Mouse (Mus musculus) C2C12 (cell line): ENCODE results near the gene Kcnh1. TPM values are rescaled to one million over a fixed set of nuclear protein-coding genes. Genes with fewer than 3 reads are reported as not detected.

Source experiments
- H3K27me3 ChIP-seq: one replicate; pipeline ENCODE4 v1.6.1; 2011; ENCODE audit not compliant: control insufficient read depth, insufficient read depth, insufficient read length
- H3K36me3 ChIP-seq: one replicate; pipeline ENCODE4 v1.6.1; 2011; ENCODE audit not compliant: control insufficient read depth, insufficient read depth
- H3K4me3 ChIP-seq: one replicate; pipeline ENCODE4 v1.5.1; 2011; ENCODE audit warnings: mild to moderate bottlenecking, control low read depth; ENCODE audit not compliant: poor library complexity, insufficient read depth, severe bottlenecking
- H3K79me2 ChIP-seq: one replicate; pipeline ENCODE4 v1.6.1; 2011; ENCODE audit not compliant: control insufficient read depth, insufficient read depth
- H3K79me3 ChIP-seq: one replicate; pipeline ENCODE4 v1.6.1; 2011; ENCODE audit warnings: low read depth, control low read depth
- H3ac ChIP-seq: one replicate; pipeline ENCODE3; 2011; ENCODE audit warnings: low read depth; ENCODE audit not compliant: control insufficient read depth, insufficient read length
- CEBPB ChIP-seq: IDR thresholded peaks from one replicate; pipeline ENCODE4 v1.6.1; 2011; ENCODE audit warnings: low read depth, mild to moderate bottlenecking, control low read depth, moderate library complexity
- CTCF ChIP-seq: IDR thresholded peaks from one replicate; pipeline ENCODE4 v1.5.1; 2011; ENCODE audit not compliant: control insufficient read depth, insufficient read depth, insufficient read length
- FOSL1 ChIP-seq: IDR thresholded peaks from one replicate; pipeline ENCODE4 v1.8.0; 2011; ENCODE audit warnings: mild to moderate bottlenecking, low read length; ENCODE audit not compliant: poor library complexity, insufficient read depth, severe bottlenecking
- MAX ChIP-seq: IDR thresholded peaks from one replicate; pipeline ENCODE4 v1.6.1; 2011; ENCODE audit warnings: mild to moderate bottlenecking, control low read depth
- MYOD1 ChIP-seq: IDR thresholded peaks from one replicate; pipeline ENCODE4 v1.6.1; 2011; ENCODE audit warnings: low read depth; ENCODE audit not compliant: control insufficient read depth, insufficient read length
- MYOG ChIP-seq: IDR thresholded peaks from one replicate; pipeline ENCODE4 v1.6.1; 2011; ENCODE audit not compliant: control insufficient read depth, insufficient read length; ENCODE audit errors: extremely low read depth
- USF1 ChIP-seq: IDR thresholded peaks from one replicate; pipeline ENCODE4 v1.6.1; 2011; ENCODE audit warnings: low read depth, mild to moderate bottlenecking, control low read depth, moderate library complexity
- polyA plus RNA-seq: library from polyadenylated mRNA; unstranded; fragments of >200 nt; fragmentation: generic; extraction: Trizol; gene quantifications from one replicate; pipeline ENCODE4 v1.2.1, GENCODE M21; 2012; ENCODE audit warnings: missing spikeins

The Kcnh1 gene
- polyA plus RNA-seq, 1 experiment, result 0.04 TPM

DNA sequence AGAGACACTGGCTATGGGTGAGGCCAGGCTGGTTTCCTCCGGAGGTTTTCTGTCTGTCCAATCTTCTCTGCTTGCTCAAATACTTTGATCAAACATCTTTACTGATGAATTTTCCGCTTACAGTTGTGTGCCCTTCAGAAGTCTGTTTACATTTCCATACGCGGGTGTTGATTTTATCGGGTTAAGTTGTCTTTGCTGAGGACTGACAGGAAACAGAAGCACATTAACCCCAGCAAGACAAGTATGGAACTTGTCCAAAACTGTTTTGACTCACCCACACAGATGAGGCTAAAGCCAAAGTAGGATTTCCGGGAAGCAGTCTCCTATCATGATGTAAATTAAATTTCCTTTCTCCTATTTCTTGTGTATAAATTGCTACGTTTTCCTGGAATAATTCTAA, 286.1 kb downstream of the Kcnh1 start:
- no peaks in the 10 kb centered on the region for H3K79me3 ChIP-seq
- no peaks in the 10 kb centered on the region for H3K27me3 ChIP-seq
- H3K4me3 ChIP-seq, result no peak overlapping the region
- TF ChIP-seq MYOD1 (no peak), FOSL1 (no peak), MAX (no peak), USF1 (no peak), MYOG (no peak), CTCF (no peak), CEBPB (no peak)
- no peaks in the 10 kb centered on the region for H3K36me3 ChIP-seq
- H3ac ChIP-seq, result no peak overlapping the region
- no peaks in the 10 kb centered on the region for H3K79me2 ChIP-seq

DNA sequence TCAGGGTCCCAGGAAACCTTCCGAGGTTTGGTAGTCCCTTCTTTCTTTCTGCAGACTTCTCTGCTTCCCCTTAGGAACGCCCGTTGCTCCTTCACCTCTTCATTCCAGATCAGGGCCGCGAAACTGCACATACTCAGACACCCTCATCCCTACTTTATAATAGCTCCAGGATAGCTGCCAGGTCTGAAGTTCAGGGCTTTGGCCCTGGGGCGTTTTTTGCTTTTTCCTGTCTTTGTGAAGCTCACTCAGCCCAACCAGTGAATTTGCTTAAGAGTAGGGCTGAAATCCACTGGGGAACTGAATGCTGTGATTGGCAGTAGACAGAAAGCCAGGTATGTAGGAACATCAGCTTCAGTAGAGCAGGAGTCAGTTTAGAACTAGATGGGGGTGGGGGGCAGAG, 287.0 kb downstream of the Kcnh1 start:
- TF ChIP-seq CTCF (no peak), MAX (no peak), MYOD1 (no peak), CEBPB (no peak), USF1 (no peak)
- Histone ChIP-seq H3K4me3 (no peak overlapping the region), H3K27me3 (no peaks in the 10 kb centered on the region), H3K36me3 (no peaks in the 10 kb centered on the region), H3K79me3 (no peaks in the 10 kb centered on the region), H3ac (no peak overlapping the region), H3K79me2 (no peaks in the 10 kb centered on the region)

DNA sequence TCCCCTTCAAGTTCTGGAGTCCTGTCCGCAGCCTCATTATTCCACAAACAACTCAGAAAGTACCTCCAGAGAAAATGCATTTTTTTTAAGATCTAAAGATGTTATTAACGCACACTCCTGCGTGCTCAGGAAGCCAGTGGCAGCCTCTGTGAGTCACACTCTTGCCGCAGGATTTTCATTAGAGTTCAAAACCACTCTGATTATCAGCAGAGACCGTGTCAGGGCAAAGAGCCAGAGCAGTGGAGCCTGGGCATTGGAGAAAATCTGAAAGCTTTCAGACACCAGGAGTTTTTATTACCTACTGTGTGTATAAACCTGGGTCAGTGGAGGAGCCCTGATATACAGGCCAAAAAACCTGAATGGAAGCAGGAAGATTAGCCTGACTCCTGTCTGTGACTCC, 287.6 kb downstream of the Kcnh1 start:
- Histone ChIP-seq H3K36me3 (no peaks in the 10 kb centered on the region), H3K4me3 (no peak overlapping the region), H3ac (no peak overlapping the region), H3K79me3 (no peaks in the 10 kb centered on the region), H3K79me2 (no peaks in the 10 kb centered on the region), H3K27me3 (no peaks in the 10 kb centered on the region)
- TF ChIP-seq USF1 (no peak), MYOG (no peak), MYOD1 (no peak), CTCF (no peak), CEBPB (no peak), FOSL1 (no peak), MAX (no peak)

DNA sequence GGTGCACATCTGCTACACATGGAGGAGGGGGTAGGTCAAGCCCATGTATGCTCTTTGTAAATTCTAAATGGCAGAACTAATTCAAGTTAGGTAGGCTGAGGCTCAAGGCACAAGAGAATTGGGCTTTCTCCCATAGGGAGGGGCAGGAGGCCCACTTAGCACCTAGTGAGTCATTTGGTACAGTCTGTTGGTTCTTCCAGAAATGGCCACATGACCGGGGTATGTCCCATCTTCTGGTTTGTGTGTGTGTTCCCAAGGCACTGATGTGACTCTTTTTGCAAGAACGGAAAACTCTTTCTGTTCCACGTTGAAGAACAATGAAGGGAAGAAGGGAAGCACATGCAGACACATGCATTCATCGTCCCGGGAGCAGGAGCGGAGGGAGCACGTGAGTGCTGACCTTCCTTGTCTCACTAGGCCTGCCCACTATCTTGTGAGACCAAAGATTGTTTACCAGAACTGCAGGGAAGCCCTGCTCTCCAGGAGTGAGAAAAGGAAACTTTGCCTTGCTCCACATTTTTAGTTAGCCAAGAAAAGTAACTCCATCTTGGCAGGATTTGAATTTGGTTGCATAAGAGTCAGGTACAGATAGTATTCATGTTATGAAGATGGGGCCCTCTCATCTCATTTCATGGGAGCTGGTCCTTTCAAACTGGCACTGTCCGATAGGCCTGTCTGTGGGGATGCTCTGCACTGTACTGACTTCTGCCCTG, 289.7 kb downstream of the Kcnh1 start:
- Histone ChIP-seq H3K79me2 (no peaks in the 10 kb centered on the region), H3K27me3 (no peaks in the 10 kb centered on the region), H3K79me3 (no peaks in the 10 kb centered on the region), H3K36me3 (no peaks in the 10 kb centered on the region), H3K4me3 (no peak overlapping the region), H3ac (no peak overlapping the region)
- no peak for TF ChIP-seq USF1
- no peak for TF ChIP-seq FOSL1
- no peak for TF ChIP-seq MYOG
- no peak for TF ChIP-seq CTCF
- no peak for TF ChIP-seq MYOD1
- TF ChIP-seq CEBPB, result no peak
- no peak for TF ChIP-seq MAX

DNA sequence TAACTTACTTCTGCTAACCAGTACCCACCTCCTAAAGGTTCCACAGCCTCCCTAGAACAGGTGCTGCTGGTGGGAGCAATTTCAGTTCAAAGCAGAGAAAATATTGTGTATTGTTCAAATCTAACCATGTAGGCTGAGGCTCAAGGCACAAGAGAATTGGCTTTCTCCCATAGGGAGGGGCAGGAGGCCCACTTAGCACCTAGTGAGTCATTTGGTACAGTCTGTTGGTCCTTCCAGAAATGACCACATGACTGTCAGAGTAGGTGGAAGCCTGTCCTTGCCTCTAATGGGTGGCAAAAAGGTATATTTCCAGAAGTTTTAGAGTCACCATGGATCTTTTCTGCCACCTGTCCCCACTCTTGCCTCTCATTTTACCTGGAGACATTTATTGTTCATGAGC, 290.9 kb downstream of the Kcnh1 start:
- Histone ChIP-seq H3K36me3 (no peaks in the 10 kb centered on the region), H3K4me3 (no peak overlapping the region), H3ac (no peak overlapping the region), H3K79me3 (no peaks in the 10 kb centered on the region), H3K27me3 (no peaks in the 10 kb centered on the region), H3K79me2 (no peaks in the 10 kb centered on the region)
- TF ChIP-seq CEBPB (no peak), CTCF (no peak), MYOG (no peak), USF1 (no peak), MAX (no peak)

DNA sequence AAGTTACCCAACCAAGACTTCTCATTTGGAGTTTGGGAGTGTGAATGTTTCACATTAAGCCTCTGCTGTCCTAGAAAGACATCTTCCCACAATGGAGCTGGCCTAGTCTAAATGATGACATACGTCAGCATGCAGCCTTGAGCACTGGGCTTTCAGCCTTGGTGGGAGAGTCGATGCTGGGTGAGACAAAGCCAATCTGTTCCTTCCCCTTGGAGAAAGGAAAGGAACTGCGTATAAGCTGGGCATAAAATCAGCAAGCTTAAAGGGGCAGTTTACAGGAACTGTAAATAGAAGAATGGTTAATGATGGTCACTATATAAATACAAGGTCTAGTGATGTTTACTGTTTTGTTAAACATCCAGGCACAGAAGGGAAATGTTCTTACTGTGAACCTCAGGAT, 294.5 kb downstream of the Kcnh1 start:
- no peak for TF ChIP-seq MAX

More for the DNA sequence above, 294.5 kb downstream of the Kcnh1 start:
- H3ac ChIP-seq, result no peak overlapping the region
- no peaks in the 10 kb centered on the region for H3K36me3 ChIP-seq
- H3K79me2 ChIP-seq, result no peaks in the 10 kb centered on the region
- H3K79me3 ChIP-seq, result no peaks in the 10 kb centered on the region
- no peaks in the 10 kb centered on the region for H3K27me3 ChIP-seq
- H3K4me3 ChIP-seq, result no peak overlapping the region
